Mouse (Mus musculus) heart, adult 11 months (tissue): Measurements from ENCODE around the gene Prkci.

Experiments
- DNase-seq: peaks from one replicate; pipeline ENCODE4 v3.0.0; 2022

The Prkci gene

DNA sequence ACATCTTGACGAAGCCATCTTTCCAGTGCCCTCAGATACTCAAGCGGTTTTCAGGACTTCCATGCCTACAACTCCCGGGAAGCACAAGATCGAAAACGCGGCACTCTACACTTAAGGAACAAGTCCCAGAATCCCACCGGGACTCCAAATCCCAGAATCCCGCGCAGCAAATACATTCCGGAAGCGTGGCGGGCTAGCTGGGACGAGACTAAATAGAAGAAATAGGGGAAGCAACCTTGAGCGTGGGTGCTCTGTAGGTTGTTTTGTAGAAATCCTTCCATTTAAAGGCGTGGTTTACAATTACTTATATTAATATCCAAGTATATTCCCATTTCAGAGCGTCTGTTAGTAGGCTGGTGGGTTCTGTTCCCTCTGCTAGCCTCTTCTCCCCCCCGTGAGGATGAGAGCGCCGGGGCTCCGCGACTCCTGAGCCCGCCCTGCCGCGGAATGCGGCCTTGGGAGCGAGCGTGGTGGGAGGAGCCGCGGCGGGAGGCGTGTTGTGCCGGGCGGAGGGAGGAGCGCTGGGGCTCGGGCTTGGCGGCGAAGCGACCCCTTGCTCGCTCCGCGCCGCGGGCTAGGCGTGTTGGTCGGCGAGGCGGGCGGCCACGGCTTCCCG lies at the start of gene Prkci:
TSS of gene Prkci (plus strand) at position 465 of the 616 bp plus-strand sequence.
- peak; percentile 99 for DNase-seq

DNA sequence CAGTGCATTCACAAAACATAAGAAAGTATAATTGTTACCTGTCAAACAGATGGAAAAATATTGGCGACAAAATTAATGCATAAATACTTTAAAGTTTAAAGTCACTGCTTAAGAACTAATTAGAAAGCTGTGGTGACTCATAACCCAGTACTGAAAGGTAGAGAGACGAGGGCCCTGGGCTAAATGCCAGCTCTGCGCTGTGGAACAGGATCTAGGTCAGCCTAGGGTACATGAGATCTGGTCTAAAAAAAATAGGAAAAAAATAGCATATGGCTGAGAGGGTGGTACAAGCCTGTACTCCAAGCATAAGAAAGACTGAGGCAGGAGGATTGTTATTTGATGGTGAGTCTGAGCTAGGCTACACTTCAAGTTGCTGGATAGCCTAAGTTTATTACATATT lies 43.9 kb upstream of the Prkci start:
- peak; percentile 61 for DNase-seq

- peak; percentile 85 for DNase-seq
Measured at GRCm38 (mm10) chr3:30952273-30953070, 43.1 kb upstream of the Prkci start.

GRCm38 (mm10) chr3:30956327-30956726 lies 39.2 kb upstream of the Prkci start:
- no peak for DNase-seq

GRCm38 (mm10) chr3:30958709-30959108 lies 36.8 kb upstream of the Prkci start:
- peak; percentile 77 for DNase-seq

DNA sequence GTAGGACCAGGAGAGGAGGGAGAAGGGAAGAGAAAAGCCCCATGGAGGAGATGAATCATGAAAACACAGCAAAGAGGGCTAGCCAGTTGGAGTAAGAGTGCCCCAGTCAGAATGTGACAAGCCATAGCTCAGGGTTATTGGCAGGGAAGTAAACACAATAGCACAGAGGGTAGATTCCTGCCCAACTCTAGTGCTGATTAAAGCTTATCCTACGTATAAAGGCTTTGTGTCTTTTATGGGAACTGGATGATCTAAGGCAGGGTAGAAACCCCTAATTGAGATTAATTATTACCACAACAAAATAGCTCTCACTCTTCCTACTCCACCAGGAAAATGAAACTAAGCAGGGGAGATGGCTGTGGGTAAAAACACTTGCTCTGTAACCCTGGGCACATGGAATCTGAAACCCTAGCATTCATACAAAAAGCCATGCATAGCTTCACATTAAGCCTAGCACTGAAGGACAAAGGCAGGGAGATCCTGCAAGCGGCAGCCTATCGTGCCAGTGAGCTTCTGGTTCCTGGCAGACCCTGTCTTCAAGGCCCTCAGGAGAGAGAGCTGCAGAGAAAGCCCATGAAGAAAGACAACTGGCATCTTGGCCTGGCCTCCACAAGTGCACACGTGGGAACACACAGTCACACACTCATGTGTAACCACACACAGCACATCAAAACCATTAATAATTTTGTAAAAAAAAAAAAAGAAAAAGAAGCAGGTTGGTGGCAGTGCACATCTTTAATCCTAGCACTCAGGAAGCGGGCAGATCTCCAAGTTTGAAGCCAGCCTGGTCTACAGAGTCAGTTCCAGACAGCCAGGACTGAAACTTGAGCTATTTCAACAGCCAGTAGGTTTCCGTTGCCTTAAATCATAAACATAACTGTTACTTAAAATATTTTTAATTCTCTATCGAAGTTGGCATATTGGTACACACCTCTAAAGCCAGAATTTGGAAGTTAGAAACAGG lies 35.4 kb upstream of the Prkci start:
- peak; percentile 81 for DNase-seq

GRCm38 (mm10) chr3:30963100-30963499 lies 32.4 kb upstream of the Prkci start:
- no peak for DNase-seq

DNA sequence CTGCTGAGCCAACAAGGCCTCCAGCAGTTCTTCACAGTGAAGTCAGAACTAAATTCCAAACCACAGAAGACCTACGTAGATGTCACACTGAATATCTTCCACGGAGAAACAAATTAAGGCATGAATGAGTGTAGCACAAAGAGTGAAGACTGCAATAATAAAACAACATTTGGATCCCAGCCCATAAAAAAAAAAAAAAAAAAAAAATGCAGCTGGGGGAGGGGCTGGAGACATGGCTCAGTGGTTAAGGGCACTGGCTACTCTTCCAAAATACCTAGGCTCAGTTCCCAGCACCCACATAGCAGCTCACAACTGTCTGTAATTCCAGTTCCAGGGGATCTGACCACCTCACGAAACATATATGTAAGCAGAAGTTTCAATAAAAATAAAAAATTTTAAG lies 31.3 kb upstream of the Prkci start:
- DNase-seq = no peak

- peak; percentile 70 for DNase-seq
Measured at GRCm38 (mm10) chr3:30965644-30966043, 29.9 kb upstream of the Prkci start.

DNA sequence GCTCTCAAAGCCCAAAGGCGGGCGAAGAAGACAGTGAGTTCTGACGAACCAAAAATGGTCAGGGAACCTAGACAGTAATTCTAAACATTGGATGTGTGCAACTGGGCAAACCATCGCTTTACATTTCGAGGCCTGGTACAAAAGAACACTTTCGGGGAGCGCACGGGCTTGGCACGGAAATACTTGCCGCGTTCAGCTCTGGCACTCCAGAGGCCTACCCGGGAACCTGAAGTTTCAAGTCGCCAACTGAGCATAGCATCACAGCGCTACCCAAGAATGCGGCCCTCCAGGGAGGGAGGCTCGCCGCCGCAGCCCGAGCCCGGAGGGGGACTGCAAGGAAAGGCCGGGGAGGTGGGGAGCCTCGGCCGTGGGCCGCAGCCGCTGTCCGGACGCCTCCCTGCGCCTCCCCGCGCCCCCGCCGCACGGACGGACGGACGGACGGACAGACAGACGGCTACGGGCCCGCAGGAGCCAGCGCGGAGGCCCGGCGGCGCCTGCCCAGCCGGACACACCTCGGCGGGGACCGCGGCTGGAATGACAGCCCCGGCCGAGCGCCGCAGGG lies 26.9 kb upstream of the Prkci start:
- DNase-seq = peak; percentile 94

DNA sequence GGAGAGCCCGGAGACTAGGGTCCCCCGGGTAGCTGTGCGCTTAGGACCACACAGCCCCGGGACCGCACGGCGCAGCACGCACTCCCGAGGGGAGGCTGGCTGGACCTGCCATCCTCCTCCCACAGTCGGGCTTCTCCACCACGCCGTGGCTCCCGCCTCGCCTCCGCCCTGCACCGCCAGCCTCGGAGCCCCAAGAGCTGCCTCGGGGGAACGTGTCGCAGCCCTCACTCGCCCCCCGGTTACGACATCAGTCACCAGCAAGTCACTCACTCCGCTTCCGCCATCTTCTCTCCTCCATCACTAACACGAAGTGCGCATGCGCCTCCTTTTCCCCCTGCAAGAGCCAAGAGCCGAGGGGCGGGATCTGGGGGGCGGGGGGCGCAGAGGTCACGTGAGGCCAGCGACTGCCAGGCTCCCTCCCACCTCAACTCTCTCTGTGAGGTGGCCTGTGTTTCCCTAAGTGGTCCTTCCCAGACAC lies 26.4 kb upstream of the Prkci start, which contains the start of gene Phc3:
TSS of gene Phc3 (minus strand) at position 312 of the 478 bp plus-strand sequence.
- DNase-seq = peak; percentile 100

- DNase-seq = peak; percentile 92
Measured at GRCm38 (mm10) chr3:30975102-30975754, 20.3 kb upstream of the Prkci start.

DNA sequence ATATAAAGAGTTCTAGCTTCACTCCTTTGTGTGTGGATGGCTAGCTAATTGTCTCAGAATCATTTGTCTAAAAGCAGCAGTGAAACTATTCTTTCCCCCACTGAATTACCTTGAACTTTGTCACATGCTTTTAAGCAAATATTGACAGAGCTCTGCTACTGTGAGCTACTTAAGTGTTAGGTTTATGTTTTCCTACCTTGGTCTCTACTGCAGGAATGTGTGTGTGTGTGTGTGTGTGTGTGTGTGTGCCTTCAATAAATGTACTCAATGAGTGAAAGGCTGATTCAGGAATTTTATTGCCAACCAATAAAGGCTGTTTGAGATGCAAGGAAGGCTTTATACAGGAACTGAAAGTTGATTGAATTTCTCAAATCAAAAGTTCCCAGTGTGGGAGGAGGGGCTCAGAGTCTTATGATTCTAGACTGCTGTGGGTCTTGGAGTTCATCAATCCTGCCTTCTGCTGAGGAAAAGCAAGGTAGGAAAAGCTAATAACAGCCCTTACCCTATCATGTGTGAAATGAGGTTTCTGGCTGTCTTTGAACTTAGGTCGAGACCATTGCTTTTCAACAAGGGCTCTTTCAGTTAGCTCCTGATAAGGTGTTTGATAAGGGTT lies 18.4 kb upstream of the Prkci start:
- DNase-seq = peak; percentile 59

- DNase-seq = peak; percentile 50
Measured at GRCm38 (mm10) chr3:30981616-30982380, 13.7 kb upstream of the Prkci start.

DNA sequence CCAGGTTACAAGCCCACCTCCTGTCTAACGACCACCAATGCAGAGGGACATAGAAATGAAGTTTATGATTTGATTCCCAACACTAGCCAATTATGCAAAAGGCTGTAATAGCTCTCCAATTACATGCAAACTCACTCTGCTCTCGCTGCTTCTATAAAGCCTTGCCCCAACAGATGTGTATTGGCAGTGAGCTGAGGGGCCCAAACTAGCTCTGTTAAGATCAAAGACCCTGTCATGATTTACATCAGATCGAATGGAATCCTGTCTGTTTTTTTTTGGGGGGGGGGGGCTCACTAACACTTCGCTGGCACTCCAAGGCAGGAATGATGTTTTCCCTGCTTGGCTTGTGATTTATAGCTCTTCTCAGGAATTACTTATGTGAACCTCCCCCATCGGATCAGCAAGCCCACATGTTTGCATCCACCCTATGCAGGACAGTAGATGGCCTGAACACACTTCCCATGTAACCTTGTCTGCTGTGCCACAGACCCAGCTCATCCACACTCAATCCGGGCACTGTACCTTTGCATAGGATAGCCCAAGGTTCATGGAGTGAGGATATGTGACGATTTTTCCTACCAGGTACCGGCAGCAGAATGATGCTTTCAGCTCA lies 12.5 kb upstream of the Prkci start:
- DNase-seq = peak; percentile 29

- DNase-seq = peak; percentile 97
Measured at GRCm38 (mm10) chr3:30987396-30988318, 7.9 kb upstream of the Prkci start.

GRCm38 (mm10) chr3:30992161-30992560 lies 3.4 kb upstream of the Prkci start:
- DNase-seq = peak; percentile 91

- peak; percentile 81 for DNase-seq
Measured at GRCm38 (mm10) chr3:30993066-30993573, 2.4 kb upstream of the Prkci start.

GRCm38 (mm10) chr3:30994859-30995258 lies 688 bp upstream of the Prkci start:
- DNase-seq = no peak
